Mouse (Mus musculus) erythroid progenitor cell, adult 5-6 weeks (primary cell): ENCODE results near the gene Olfr92. TPM values are rescaled to one million over a fixed set of nuclear protein-coding genes. Genes with fewer than 3 reads are reported as not detected.

Experiments used
- ATAC-seq: replicated peaks from 2 replicates; pipeline ENCODE4 v1.8.0; 2016; ENCODE audit warnings: moderate number of reproducible peaks, mild to moderate bottlenecking, moderate TSS enrichment, inconsistent platforms; ENCODE audit not compliant: poor library complexity, low FRiP score, severe bottlenecking
- total RNA-seq, 2 experiments: library from RNA; stranded (forward) in 1 of 2; stranded (reverse) in 1 of 2; fragments of 150-400 nt in 1 of 2; fragments of 186-747, 209-891 nt in 1 of 2; gene quantifications; 2 replicates each; pipeline versions ENCODE4 v1.2.3 to v1.2.4; 2015 to 2017; ENCODE audit warnings: low replicate concordance in 2 of 2

The Olfr92 gene
- total RNA-seq, 2 experiments from 2014 or later: not detected

DNA sequence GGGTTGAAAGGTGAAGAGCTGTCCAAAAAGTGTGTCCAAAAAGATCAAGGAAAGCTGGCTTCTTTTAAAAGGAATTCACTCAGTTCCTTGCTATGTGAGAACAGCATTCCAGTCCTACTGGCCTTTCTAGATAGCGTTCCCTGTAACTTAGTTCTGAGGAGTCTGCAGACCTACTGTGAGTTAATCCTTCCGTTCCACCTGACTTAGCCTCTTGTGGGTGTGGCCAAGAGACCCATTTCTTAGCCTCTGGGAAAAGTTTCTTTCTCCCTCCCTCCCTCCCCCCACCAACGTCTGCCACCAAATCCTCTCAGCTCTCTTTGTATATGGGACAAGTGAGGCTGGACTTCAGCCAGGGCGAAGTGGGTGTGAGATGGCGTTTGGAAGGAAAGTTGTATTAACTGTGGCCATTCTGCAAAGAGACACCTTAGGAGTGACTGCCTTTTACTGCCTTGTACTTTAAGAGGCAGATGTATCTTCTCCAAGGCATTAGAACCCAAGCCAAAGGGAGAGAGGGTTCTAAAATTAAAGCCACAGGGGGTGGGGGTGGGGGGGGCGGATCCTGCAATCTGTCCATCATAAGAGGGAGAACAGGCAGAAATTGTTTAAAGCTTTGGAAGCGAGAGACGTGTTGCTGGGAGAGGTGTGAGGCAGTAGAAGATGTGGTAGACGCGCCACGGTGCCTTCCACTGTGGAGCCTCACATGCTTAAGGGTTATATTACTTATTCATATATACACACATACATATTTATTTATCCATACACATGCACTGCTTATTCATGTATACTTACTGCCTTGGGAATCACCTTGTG lies 56.0 kb downstream of the Olfr92 start:
- no peak for ATAC-seq

DNA sequence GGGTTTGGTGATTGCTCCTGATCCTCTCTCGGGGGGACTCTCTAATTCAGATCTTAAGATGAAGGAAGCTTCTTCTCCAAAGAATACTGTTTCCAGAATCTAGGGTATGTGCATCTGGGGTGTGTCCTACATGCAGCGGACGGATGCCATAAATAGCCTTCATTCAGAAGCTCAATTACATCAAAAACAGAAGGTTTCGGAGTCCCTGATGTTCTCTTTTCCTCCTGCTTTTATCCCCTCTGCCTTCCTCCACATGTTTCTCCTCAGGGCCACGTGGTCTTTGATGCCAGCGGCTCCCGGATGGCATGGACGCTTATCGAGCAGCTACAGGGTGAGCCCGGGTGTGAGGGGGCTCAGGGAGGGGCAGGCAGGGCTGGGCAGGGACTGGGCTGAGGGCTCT lies 56.8 kb downstream of the Olfr92 start:
- no peak for ATAC-seq

DNA sequence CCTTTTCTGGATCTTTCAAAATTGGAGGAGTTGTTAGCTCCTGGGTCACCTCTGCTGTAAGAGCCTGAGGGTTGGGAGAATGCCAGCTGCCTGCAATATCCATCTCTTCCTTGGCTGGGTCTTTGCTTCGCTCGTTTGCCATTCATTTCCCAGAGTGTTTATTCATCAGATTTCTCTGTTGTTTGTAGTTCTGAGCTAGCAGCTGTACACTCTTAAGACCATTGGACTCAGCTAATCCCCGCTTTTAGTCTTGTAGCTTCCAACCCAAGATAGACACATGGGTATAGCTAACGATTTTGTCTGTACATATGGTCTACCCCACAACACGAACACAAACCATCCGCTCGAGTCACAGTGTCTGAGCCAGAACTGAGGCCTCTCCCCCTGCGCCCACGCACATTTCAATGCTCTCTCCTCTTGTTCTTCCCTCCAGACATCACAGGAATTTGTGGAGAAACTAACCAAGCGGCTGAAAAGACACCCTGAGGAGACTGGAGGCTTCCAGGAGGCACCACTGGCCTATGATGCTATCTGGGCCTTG lies 57.7 kb downstream of the Olfr92 start:
- no peak for ATAC-seq

DNA sequence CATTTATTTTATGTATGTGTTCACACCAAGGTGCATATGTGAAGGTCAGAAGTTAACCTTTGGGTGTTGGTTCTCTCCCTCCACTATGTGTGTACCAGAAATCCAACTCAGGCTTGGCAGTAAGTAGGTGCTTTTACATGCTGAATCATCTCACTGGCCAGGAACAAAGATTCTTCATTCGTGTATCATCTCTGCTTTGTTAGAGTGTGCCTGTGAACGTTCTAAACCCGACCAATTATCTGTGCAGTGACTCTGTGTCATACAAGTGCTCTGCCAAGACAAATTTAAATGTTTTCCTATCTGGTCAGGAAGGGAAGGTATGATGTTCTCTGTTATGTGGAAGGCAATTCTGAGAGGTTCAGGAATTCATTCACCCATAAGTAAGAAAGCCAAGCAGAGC lies 58.5 kb downstream of the Olfr92 start:
- ATAC-seq: no peak

Other genes starting within 250 kb of the Olfr92 start
- not detected in 2 replicates for gene Trim40, start 230.0 kb downstream of the Olfr92 start, total RNA-seq (2015; ENCODE audit: low replicate concordance)
- gene Trim40, start 230.0 kb downstream of the Olfr92 start, total RNA-seq (2017; ENCODE audit: low replicate concordance): 1.8 TPM in 1 of 2 replicates, not detected in the other
- gene Trim31, start 222.0 kb downstream of the Olfr92 start, total RNA-seq (2015; ENCODE audit: low replicate concordance): not detected in 2 replicates
- gene Trim31, start 222.0 kb downstream of the Olfr92 start, total RNA-seq (2017; ENCODE audit: low replicate concordance): not detected in 2 replicates
- not detected in 2 replicates for gene Rnf39, start 177.2 kb downstream of the Olfr92 start, total RNA-seq (2015; ENCODE audit: low replicate concordance)
- gene Rnf39, start 177.2 kb downstream of the Olfr92 start, total RNA-seq (2017; ENCODE audit: low replicate concordance): not detected in 2 replicates
- 8.6 and 24.3 TPM in 2 replicates for gene Ppp1r11, start 168.3 kb downstream of the Olfr92 start, total RNA-seq (2015; ENCODE audit: low replicate concordance)
- 2.2 and 10.8 TPM in 2 replicates for gene Ppp1r11, start 168.3 kb downstream of the Olfr92 start, total RNA-seq (2017; ENCODE audit: low replicate concordance)
- gene Znrd1, start 161.5 kb downstream of the Olfr92 start, total RNA-seq (2015; ENCODE audit: low replicate concordance): 6.7 and 32.4 TPM in 2 replicates
- 4.4 TPM in 1 of 2 replicates, not detected in the other for gene Znrd1, start 161.5 kb downstream of the Olfr92 start, total RNA-seq (2017; ENCODE audit: low replicate concordance)
- 9.6 TPM in 1 of 2 replicates, not detected in the other for gene Znrd1as, start 161.5 kb downstream of the Olfr92 start, total RNA-seq (2015; ENCODE audit: low replicate concordance)
- 9.8 TPM in 1 of 2 replicates, not detected in the other for gene Znrd1as, start 161.5 kb downstream of the Olfr92 start, total RNA-seq (2017; ENCODE audit: low replicate concordance)
- not detected in 2 replicates for gene 2410137M14Rik, start 138.9 kb downstream of the Olfr92 start, total RNA-seq (2015; ENCODE audit: low replicate concordance)
- gene 2410137M14Rik, start 138.9 kb downstream of the Olfr92 start, total RNA-seq (2017; ENCODE audit: low replicate concordance): not detected in 2 replicates
- gene H2-M5, start 130.6 kb downstream of the Olfr92 start, total RNA-seq (2015; ENCODE audit: low replicate concordance): not detected in 2 replicates
- not detected in 2 replicates for gene H2-M5, start 130.6 kb downstream of the Olfr92 start, total RNA-seq (2017; ENCODE audit: low replicate concordance)
- not detected in 2 replicates for gene Zfp57, start 118.9 kb downstream of the Olfr92 start, total RNA-seq (2015; ENCODE audit: low replicate concordance)
- gene Zfp57, start 118.9 kb downstream of the Olfr92 start, total RNA-seq (2017; ENCODE audit: low replicate concordance): not detected in 2 replicates
- not detected in 2 replicates for gene Mog, start 96.7 kb downstream of the Olfr92 start, total RNA-seq (2015; ENCODE audit: low replicate concordance)
- gene Mog, start 96.7 kb downstream of the Olfr92 start, total RNA-seq (2017; ENCODE audit: low replicate concordance): not detected in 2 replicates
- 3.8 and 11.5 TPM in 2 replicates for gene Gabbr1, start 74.1 kb downstream of the Olfr92 start, total RNA-seq (2015; ENCODE audit: low replicate concordance)
- 0.51 and 1.5 TPM in 2 replicates for gene Gabbr1, start 74.1 kb downstream of the Olfr92 start, total RNA-seq (2017; ENCODE audit: low replicate concordance)
- gene Olfr90, start 31.6 kb downstream of the Olfr92 start, total RNA-seq (2015; ENCODE audit: low replicate concordance): not detected in 2 replicates
- gene Olfr90, start 31.6 kb downstream of the Olfr92 start, total RNA-seq (2017; ENCODE audit: low replicate concordance): not detected in 2 replicates
- gene Olfr91, start 21.8 kb downstream of the Olfr92 start, total RNA-seq (2015; ENCODE audit: low replicate concordance): not detected in 2 replicates
- not detected in 2 replicates for gene Olfr91, start 21.8 kb downstream of the Olfr92 start, total RNA-seq (2017; ENCODE audit: low replicate concordance)
- not detected in 2 replicates for gene Olfr93, start 41.4 kb upstream of the Olfr92 start, total RNA-seq (2015; ENCODE audit: low replicate concordance)
- gene Olfr93, start 41.4 kb upstream of the Olfr92 start, total RNA-seq (2017; ENCODE audit: low replicate concordance): not detected in 2 replicates
- gene Ubd, start 73.8 kb upstream of the Olfr92 start, total RNA-seq (2015; ENCODE audit: low replicate concordance): 4.0 TPM in 1 of 2 replicates, not detected in the other
- 4.5 and 8.9 TPM in 2 replicates for gene Ubd, start 73.8 kb upstream of the Olfr92 start, total RNA-seq (2017; ENCODE audit: low replicate concordance)
- gene Olfr94, start 80.9 kb upstream of the Olfr92 start, total RNA-seq (2015; ENCODE audit: low replicate concordance): not detected in 2 replicates
- not detected in 2 replicates for gene Olfr94, start 80.9 kb upstream of the Olfr92 start, total RNA-seq (2017; ENCODE audit: low replicate concordance)
- gene Olfr95, start 93.0 kb upstream of the Olfr92 start, total RNA-seq (2015; ENCODE audit: low replicate concordance): not detected in 2 replicates
- not detected in 2 replicates for gene Olfr95, start 93.0 kb upstream of the Olfr92 start, total RNA-seq (2017; ENCODE audit: low replicate concordance)
- gene Olfr96, start 100.1 kb upstream of the Olfr92 start, total RNA-seq (2015; ENCODE audit: low replicate concordance): not detected in 2 replicates
- not detected in 2 replicates for gene Olfr96, start 100.1 kb upstream of the Olfr92 start, total RNA-seq (2017; ENCODE audit: low replicate concordance)
- gene Olfr97, start 117.2 kb upstream of the Olfr92 start, total RNA-seq (2015; ENCODE audit: low replicate concordance): not detected in 2 replicates
- not detected in 2 replicates for gene Olfr97, start 117.2 kb upstream of the Olfr92 start, total RNA-seq (2017; ENCODE audit: low replicate concordance)
- not detected in 2 replicates for gene Olfr98, start 143.7 kb upstream of the Olfr92 start, total RNA-seq (2015; ENCODE audit: low replicate concordance)
- not detected in 2 replicates for gene Olfr98, start 143.7 kb upstream of the Olfr92 start, total RNA-seq (2017; ENCODE audit: low replicate concordance)
- gene H2-M3, start 150.1 kb upstream of the Olfr92 start, total RNA-seq (2015; ENCODE audit: low replicate concordance): 1.3 TPM in 1 of 2 replicates, not detected in the other
- gene H2-M3, start 150.1 kb upstream of the Olfr92 start, total RNA-seq (2017; ENCODE audit: low replicate concordance): 5.3 and 6.8 TPM in 2 replicates
- not detected in 2 replicates for gene Olfr99, start 163.4 kb upstream of the Olfr92 start, total RNA-seq (2015; ENCODE audit: low replicate concordance)
- gene Olfr99, start 163.4 kb upstream of the Olfr92 start, total RNA-seq (2017; ENCODE audit: low replicate concordance): not detected in 2 replicates
- not detected in 2 replicates for gene Olfr101, start 184.2 kb upstream of the Olfr92 start, total RNA-seq (2015; ENCODE audit: low replicate concordance)
- not detected in 2 replicates for gene Olfr101, start 184.2 kb upstream of the Olfr92 start, total RNA-seq (2017; ENCODE audit: low replicate concordance)
- gene Olfr102, start 197.0 kb upstream of the Olfr92 start, total RNA-seq (2015; ENCODE audit: low replicate concordance): not detected in 2 replicates
- not detected in 2 replicates for gene Olfr102, start 197.0 kb upstream of the Olfr92 start, total RNA-seq (2017; ENCODE audit: low replicate concordance)
- gene Olfr103, start 219.6 kb upstream of the Olfr92 start, total RNA-seq (2015; ENCODE audit: low replicate concordance): not detected in 2 replicates
- gene Olfr103, start 219.6 kb upstream of the Olfr92 start, total RNA-seq (2017; ENCODE audit: low replicate concordance): not detected in 2 replicates
- not detected in 2 replicates for gene Olfr104-ps, start 239.5 kb upstream of the Olfr92 start, total RNA-seq (2015; ENCODE audit: low replicate concordance)
- not detected in 2 replicates for gene Olfr104-ps, start 239.5 kb upstream of the Olfr92 start, total RNA-seq (2017; ENCODE audit: low replicate concordance)